Mouse (Mus musculus) forelimb bud, embryonic 11.5 days (tissue): ENCODE results near the gene Vmn1r64.
"Not testable (repeated sequence)": the region's sequence is repeated elsewhere in the genome, so short reads cannot be mapped to it uniquely, and the experiment has no call there.

Experiments used
- DNase-seq: peaks from one replicate; pipeline ENCODE4 v3.0.0-alpha.2; 2012; ENCODE audit warnings: low read depth, low spot score

Vmn1r64 gene

DNA sequence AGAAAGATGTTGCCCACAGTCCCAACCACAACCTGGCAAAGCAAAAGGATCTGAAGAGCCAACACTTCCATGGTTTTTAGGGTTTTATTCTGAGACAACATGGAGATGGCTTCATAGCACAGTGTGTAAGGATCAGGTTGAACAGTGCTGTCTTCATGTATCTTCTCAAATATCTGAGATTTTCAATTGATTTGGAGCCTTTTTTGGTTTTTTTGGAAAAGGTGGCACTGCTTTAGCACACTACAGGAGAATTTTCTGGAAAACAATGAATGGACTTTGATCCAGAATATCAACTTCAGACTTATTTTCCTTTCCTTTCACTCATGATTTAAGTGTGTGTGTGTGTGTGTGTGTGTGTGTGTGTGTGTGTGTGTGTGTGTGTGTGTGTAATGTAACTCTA, at the start of gene Vmn1r64:
Vmn1r64 (minus strand) TSS at position 101 of the 400 bp plus-strand sequence.
- DNase-seq = no peak

DNA sequence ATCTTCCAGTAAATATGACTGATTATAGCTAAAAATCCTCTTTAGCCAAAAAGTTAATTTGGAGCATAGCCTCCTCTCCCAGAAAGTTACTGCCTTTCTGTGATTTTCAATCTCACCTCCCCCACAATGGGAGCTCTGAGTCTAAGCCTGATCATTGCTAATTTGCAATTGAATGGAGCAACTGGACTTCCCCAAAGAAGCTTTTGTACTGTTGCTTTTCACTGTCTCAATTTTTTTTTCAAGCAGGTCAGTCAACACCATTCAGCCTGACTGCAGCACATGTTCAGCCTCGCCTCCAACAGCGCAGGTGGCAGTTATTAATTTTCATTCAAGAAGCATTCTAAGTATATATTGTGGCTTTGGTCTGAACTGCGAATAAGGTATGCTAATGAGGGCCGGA, 14.9 kb upstream of the Vmn1r64 start:
- no peak for DNase-seq

DNA sequence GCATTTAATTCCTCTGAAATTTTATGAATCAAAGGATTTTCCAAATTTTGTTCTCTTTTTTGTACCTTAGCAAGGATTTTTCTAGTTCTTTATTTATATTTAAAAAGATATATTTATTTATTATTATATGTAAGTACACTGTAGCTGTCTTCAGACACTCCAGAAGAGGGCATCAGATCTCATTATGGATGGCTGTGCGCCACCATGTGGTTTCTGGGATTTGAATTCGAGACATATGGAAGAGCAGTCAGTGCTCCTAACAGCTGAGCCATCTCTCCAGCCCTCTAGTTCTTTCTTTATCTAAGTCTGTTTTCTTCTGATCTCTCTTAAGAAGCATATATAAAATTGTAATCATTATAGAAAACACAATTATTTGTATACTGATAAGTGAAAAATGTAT, 12.9 kb upstream of the Vmn1r64 start:
- DNase-seq = not testable (repeated sequence)
